Mouse (Mus musculus) stomach, postnatal 0 days (tissue): ENCODE data around the gene Pafah1b1. TPM values are rescaled to one million over a fixed set of nuclear protein-coding genes. Genes with fewer than 3 reads are reported as not detected.
A peak's percentile ranks its signal among the peaks of the same experiment; 100 is the strongest.

Source experiments
- ATAC-seq: fragments of 200-750 bp; cut with Nextera tagmentation; 2 replicates; pipeline ENCODE4 v1.8.0; 2017; ENCODE audit not compliant: low FRiP score, low TSS enrichment
- DNase-seq: peaks from one replicate; pipeline ENCODE4 v3.0.0-alpha.2; 2016; ENCODE audit warnings: low spot score
- H3K27ac ChIP-seq: fragments of 300-500 bp; sonication (generic); replicated peaks from 2 replicates; pipeline ENCODE4 v1.5.1; 2014; ENCODE audit warnings: mild to moderate bottlenecking, control low read depth
- H3K27me3 ChIP-seq: fragments of 300-500 bp; sonication (generic); 2 replicates; pipeline ENCODE4 v1.6.1; 2014; ENCODE audit warnings: low read length; ENCODE audit not compliant: control insufficient read depth, insufficient read depth
- H3K36me3 ChIP-seq: fragments of 300-500 bp; sonication (generic); 2 replicates; pipeline ENCODE4 v1.6.1; 2014; ENCODE audit warnings: low read length, mixed read lengths; ENCODE audit not compliant: control insufficient read depth, insufficient read depth
- H3K4me1 ChIP-seq: fragments of 300-500 bp; sonication (generic); replicated peaks from 2 replicates; pipeline ENCODE4 v1.6.1; 2014; ENCODE audit warnings: antibody characterized with exemption; ENCODE audit not compliant: control insufficient read depth, insufficient read depth
- H3K4me2 ChIP-seq: fragments of 300-500 bp; sonication (generic); replicated peaks from 2 replicates; pipeline ENCODE4 v1.6.1; 2014; ENCODE audit warnings: low read depth, mild to moderate bottlenecking, control low read depth, moderate library complexity
- H3K4me3 ChIP-seq: fragments of 300-500 bp; sonication (generic); 2 replicates; pipeline ENCODE4 v1.5.1; 2014; ENCODE audit warnings: low read depth, low read length, control low read depth
- H3K9ac ChIP-seq: fragments of 300-500 bp; sonication (generic); 2 replicates; pipeline ENCODE4 v1.6.1; 2014; ENCODE audit warnings: mild to moderate bottlenecking, low read length, control low read depth, mixed read lengths
- H3K9me3 ChIP-seq: fragments of 300-500 bp; sonication (generic); 2 replicates; pipeline ENCODE4 v1.6.1; 2016; ENCODE audit warnings: low read length; ENCODE audit not compliant: control insufficient read depth
- CTCF ChIP-seq: IDR thresholded peaks from 2 replicates; pipeline ENCODE4 v1.5.1; 2016; ENCODE audit warnings: antibody characterized with exemption, low read depth, mild to moderate bottlenecking, moderate library complexity
- EP300 ChIP-seq: optimal IDR thresholded peaks from 2 replicates; pipeline ENCODE3; 2016; ENCODE audit warnings: antibody characterized with exemption
- WGBS: fragments of 180-500 bp; shearing (Covaris S2); extraction: QIAGEN DNeasy Blood & Tissue Kit; methylation state at CpG from one replicate; pipeline ENCODE4 v1.1.7; 2014; 5-methylcytosine and 5-hydroxymethylcytosine counted together
- polyA plus RNA-seq: library from polyadenylated mRNA; unstranded; fragments of >200 nt; fragmentation: Nextera tagmentation; extraction: Ambion mirVana; gene quantifications from 2 replicates; pipeline ENCODE4 v1.2.1, GENCODE M21; 2015

Pafah1b1 gene
- polyA plus RNA-seq, 1 experiment from 2014 or later: 51.7 TPM

DNA sequence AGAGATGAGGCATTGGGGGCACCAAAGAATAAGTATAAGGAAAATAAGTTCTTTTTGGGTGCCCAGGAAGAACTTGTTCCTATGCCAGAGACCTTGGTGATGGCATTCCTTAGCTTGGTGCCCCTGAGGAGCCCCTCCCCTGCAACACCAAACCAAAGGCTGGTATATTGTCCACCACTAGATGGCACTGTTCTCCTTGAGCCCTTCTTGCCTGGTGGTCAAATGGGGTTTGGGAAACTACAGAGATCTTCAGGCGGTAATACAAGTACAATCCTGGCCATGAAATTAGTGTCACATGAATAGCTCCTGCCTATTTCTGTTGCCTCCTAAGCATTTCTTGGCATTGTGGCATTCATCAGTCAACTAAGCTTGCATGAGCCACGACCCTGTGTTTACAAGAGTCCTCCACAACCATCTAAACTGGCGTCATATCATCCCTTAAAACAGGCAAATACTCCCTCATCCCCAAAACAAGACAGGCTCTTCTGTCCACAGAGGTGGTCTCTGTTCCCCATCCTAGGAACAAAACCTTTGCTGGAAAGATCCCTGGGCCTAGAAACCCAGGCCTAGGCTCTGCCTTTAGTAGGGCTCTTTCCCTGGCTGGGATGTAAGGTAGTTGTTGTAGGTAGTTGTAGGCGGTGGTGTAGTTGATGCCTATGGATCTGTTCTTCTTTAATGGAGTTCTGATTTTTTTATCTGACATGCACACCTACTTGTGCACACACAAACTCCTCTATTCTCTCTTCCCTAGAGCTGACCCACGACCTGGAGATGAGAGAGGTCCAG is 89.8 kb downstream of the Pafah1b1 start:
- Histone ChIP-seq H3K9me3 (no peaks in the 10 kb centered on the region), H3K27me3 (no peaks in the 10 kb centered on the region), H3K4me2 (no peak overlapping the region), H3K27ac (no peak overlapping the region), H3K36me3 (no peaks in the 10 kb centered on the region), H3K9ac (no peak overlapping the region), H3K4me3 (no peak overlapping the region), H3K4me1 (peaks cover 3% of the 10 kb centered on the region; the same call in 1 of the 2 replicates)
- 66% methylated on average over 5 of the region's 5 CpGs for WGBS
- ATAC-seq: no peak
- TF ChIP-seq CTCF: peak; percentile 96
- no peak for TF ChIP-seq EP300
- DNase-seq: peak; percentile 64

DNA sequence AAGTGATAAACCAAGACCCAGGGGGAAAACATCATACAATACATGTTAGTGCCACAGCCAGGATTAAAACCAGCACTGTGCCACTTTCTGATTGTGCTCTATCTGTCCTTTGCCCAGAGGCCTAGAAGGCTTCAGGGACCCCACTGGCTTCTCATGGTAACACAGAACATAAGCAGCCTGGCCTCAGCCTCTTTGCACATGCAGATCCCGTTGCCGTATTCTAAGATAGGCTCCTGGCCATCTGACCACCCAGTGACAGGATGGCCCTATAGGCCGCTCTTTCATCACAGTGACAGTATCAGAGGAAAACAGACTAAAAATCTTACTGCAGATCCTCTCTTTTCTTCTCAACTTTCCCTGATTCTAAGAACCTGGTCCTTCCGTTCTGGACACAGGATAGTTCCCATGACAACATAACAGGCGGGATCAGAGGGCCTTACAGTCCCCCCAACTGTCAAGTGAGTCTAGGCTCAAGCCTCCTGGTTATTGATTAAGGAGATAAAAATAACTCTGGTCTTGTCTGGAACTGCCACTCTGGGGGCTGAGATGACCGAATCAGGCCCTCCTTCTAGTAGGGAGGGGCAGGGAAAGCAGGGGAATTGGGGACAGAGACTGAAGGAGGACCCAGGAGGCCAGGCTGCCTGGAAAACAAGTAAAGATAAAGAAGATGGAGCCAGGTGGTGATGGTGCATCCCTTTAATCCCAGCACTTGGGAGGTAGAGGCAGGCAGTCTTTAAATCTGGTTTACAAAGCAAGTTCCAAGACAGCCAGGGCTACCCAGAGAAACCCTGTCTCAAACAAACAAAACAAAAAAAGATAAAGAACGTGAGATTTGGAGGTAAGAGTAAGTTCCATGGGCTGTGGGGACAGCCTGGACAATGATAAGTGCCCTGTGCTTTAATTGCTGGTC is 92.3 kb downstream of the Pafah1b1 start:
- no peaks in the 10 kb centered on the region for H3K27me3 ChIP-seq
- H3K9ac ChIP-seq: peak overlapping the region; percentile 27; the same call in 1 of the 2 replicates
- H3K9me3 ChIP-seq: no peaks in the 10 kb centered on the region
- WGBS: 63% methylated on average over 7 of the region's 7 CpGs
- no peaks in the 10 kb centered on the region; the same call in 1 of the 2 replicates for H3K4me1 ChIP-seq
- no peak for DNase-seq
- no peak overlapping the region for H3K27ac ChIP-seq
- H3K4me2 ChIP-seq: no peak overlapping the region
- no peak overlapping the region for H3K4me3 ChIP-seq
- ATAC-seq: no peak
- H3K36me3 ChIP-seq: no peaks in the 10 kb centered on the region
- TF ChIP-seq EP300 (no peak), CTCF (no peak)

DNA sequence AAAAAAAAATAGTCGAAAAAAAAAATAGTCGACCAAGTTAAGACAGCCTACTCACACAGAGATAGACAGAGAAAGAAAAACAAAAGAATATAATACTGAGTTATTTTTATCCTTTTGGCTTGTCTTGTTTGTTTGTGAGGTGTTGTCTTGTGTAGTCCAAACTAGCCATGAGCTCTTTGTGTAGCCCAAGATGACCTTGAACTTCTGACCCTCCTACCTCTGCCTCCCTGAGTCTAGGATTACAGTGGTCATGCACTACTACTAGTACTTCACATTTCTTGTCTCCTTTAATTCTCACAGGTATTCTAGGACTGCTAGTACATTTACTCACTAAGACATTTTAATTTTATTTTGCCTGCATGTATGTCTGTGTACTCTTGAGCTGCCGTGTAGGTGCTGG is 97.0 kb downstream of the Pafah1b1 start:
- no peak overlapping the region for H3K9ac ChIP-seq
- no peak overlapping the region for H3K27ac ChIP-seq
- no peaks in the 10 kb centered on the region for H3K36me3 ChIP-seq
- H3K4me1 ChIP-seq: no peaks in the 10 kb centered on the region
- no peak overlapping the region for H3K4me3 ChIP-seq
- H3K9me3 ChIP-seq: no peaks in the 10 kb centered on the region
- TF ChIP-seq EP300: no peak
- TF ChIP-seq CTCF: no peak
- H3K27me3 ChIP-seq: no peaks in the 10 kb centered on the region
- no peak for DNase-seq
- 64% methylated on average over 3 of the region's 3 CpGs for WGBS
- no peak overlapping the region for H3K4me2 ChIP-seq
- no peak for ATAC-seq

DNA sequence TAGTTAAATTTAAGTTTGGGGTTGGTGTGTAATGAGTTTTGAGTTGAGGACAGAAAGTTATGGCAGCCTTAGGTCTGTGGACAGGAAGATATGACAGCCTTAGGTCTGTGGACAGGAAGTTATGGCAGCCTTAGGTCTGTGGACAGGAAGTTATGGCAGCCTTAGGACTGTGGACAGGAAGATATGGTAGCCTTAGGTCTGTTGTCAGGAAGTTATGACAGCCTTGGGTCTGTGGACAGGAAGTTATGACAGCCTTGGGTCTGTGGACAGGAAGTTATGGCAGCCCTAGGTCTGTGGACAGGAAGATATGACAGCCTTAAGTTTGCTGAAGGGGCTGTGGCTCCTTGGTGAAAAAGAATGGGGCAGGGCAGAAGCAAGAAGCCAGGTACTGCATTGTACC is 99.1 kb downstream of the Pafah1b1 start:
- H3K27ac ChIP-seq: no peak overlapping the region
- no peaks in the 10 kb centered on the region for H3K27me3 ChIP-seq
- no peaks in the 10 kb centered on the region for H3K9me3 ChIP-seq
- no peak overlapping the region for H3K4me3 ChIP-seq
- no peaks in the 10 kb centered on the region for H3K4me1 ChIP-seq
- H3K4me2 ChIP-seq: no peak overlapping the region
- no peak overlapping the region for H3K9ac ChIP-seq
- H3K36me3 ChIP-seq: no peaks in the 10 kb centered on the region
- TF ChIP-seq CTCF: no peak
- TF ChIP-seq EP300: no peak
- DNase-seq (no peak), ATAC-seq (no peak)

Other genes with a start within 250 kb of the Pafah1b1 start
- 7.6 and 8.2 TPM in 2 replicates for gene Rap1gap2, start 113.8 kb downstream of the Pafah1b1 start, polyA plus RNA-seq
- gene Ccdc92b, start 105.1 kb downstream of the Pafah1b1 start, polyA plus RNA-seq: 0.55 and 0.62 TPM in 2 replicates
- gene Cluh, start 75.2 kb downstream of the Pafah1b1 start, polyA plus RNA-seq: 17.8 and 19.9 TPM in 2 replicates
- gene Mettl16, start 46.2 kb upstream of the Pafah1b1 start, polyA plus RNA-seq: 13.4 and 13.9 TPM in 2 replicates
- 2.5 and 2.6 TPM in 2 replicates for gene Mnt, start 106.2 kb upstream of the Pafah1b1 start, polyA plus RNA-seq
- 3.4 and 4.1 TPM in 2 replicates for gene Sgsm2, start 172.4 kb upstream of the Pafah1b1 start, polyA plus RNA-seq
- 22.3 and 22.5 TPM in 2 replicates for gene Tsr1, start 173.4 kb upstream of the Pafah1b1 start, polyA plus RNA-seq
- gene Smg6, start 201.2 kb upstream of the Pafah1b1 start, polyA plus RNA-seq: 6.1 and 6.7 TPM in 2 replicates
- 8.0 and 9.7 TPM in 2 replicates for gene Srr, start 201.3 kb upstream of the Pafah1b1 start, polyA plus RNA-seq